Mouse (Mus musculus) myocyte (in vitro differentiated cells): Measurements from ENCODE around the gene Senp7. TPM values are rescaled to one million over a fixed set of nuclear protein-coding genes. Genes with fewer than 3 reads are reported as not detected.
"Not testable (repeated sequence)": the region's sequence is repeated elsewhere in the genome, so short reads cannot be mapped to it uniquely, and the experiment has no call there.

Source experiments
- H3K27me3 ChIP-seq: one replicate; pipeline ENCODE4 v1.6.1; 2011; ENCODE audit not compliant: control insufficient read depth, insufficient read depth, insufficient read length
- H3K36me3 ChIP-seq: one replicate; pipeline ENCODE4 v1.6.1; 2011; ENCODE audit not compliant: control insufficient read depth, insufficient read depth
- H3K4me2 ChIP-seq: one replicate; pipeline ENCODE4 v1.6.1; 2011; ENCODE audit warnings: low read depth, control low read depth
- H3K4me3 ChIP-seq: one replicate; pipeline ENCODE4 v1.5.1; 2011; ENCODE audit warnings: mild to moderate bottlenecking, control low read depth, moderate library complexity
- H3K79me2 ChIP-seq: one replicate; pipeline ENCODE4 v1.6.1; 2011; ENCODE audit not compliant: control insufficient read depth, insufficient read depth
- H3ac ChIP-seq: one replicate; pipeline ENCODE4 v1.6.1; 2011; ENCODE audit not compliant: control insufficient read depth, insufficient read length
- CEBPB ChIP-seq: IDR thresholded peaks from 2 replicates; pipeline ENCODE4 v1.6.1; 2011; ENCODE audit warnings: mild to moderate bottlenecking, moderate library complexity; ENCODE audit not compliant: poor library complexity, insufficient read depth, severe bottlenecking
- E2F4 ChIP-seq: IDR thresholded peaks from one replicate; pipeline ENCODE4 v1.6.1; 2011; ENCODE audit warnings: mild to moderate bottlenecking, control low read depth, moderate library complexity; ENCODE audit not compliant: insufficient read depth
- MAX ChIP-seq: IDR thresholded peaks from one replicate; pipeline ENCODE4 v1.6.1; 2011; ENCODE audit warnings: low read depth, mild to moderate bottlenecking, control low read depth
- MYOD1 ChIP-seq, 3 experiments: IDR thresholded peaks; one replicate each; pipeline ENCODE4 v1.6.1; 2011; ENCODE audit warnings: control low read depth in 2 of 3, low read depth in 2 of 3, mild to moderate bottlenecking in 2 of 3, moderate library complexity in 1 of 3; ENCODE audit not compliant: insufficient read length in 2 of 3, control insufficient read depth in 1 of 3
- MYOG ChIP-seq, 3 experiments: IDR thresholded peaks; one replicate each; pipeline ENCODE4 v1.6.1; 2011; ENCODE audit warnings: control low read depth in 2 of 3, low read depth in 2 of 3, mild to moderate bottlenecking in 2 of 3; ENCODE audit not compliant: insufficient read length in 2 of 3, control insufficient read depth in 1 of 3, insufficient read depth in 1 of 3
- POLR2A ChIP-seq: IDR thresholded peaks from one replicate; pipeline ENCODE4 v1.6.1; 2011; ENCODE audit warnings: low read depth, mild to moderate bottlenecking, control low read depth, moderate library complexity; ENCODE audit not compliant: insufficient read length
- POLR2AphosphoS2 ChIP-seq: IDR thresholded peaks from one replicate; pipeline ENCODE4 v1.6.1; 2011; ENCODE audit warnings: low read depth, control low read depth; ENCODE audit not compliant: insufficient read length
- REST ChIP-seq: IDR thresholded peaks from one replicate; pipeline ENCODE4 v1.6.1; 2011; ENCODE audit warnings: mild to moderate bottlenecking, control low read depth, moderate library complexity; ENCODE audit not compliant: insufficient read depth, insufficient read length
- SRF ChIP-seq: IDR thresholded peaks from one replicate; pipeline ENCODE4 v1.6.1; 2011; ENCODE audit warnings: low read depth; ENCODE audit not compliant: control insufficient read depth, insufficient read length
- TCF12 ChIP-seq: IDR thresholded peaks from one replicate; pipeline ENCODE4 v1.6.1; 2011; ENCODE audit warnings: mild to moderate bottlenecking, control low read depth; ENCODE audit not compliant: poor library complexity, insufficient read depth, severe bottlenecking
- TCF3 ChIP-seq: IDR thresholded peaks from one replicate; pipeline ENCODE4 v1.6.1; 2011; ENCODE audit warnings: low read depth, control low read depth; ENCODE audit not compliant: insufficient read length
- USF1 ChIP-seq: IDR thresholded peaks from one replicate; pipeline ENCODE4 v1.6.1; 2011; ENCODE audit warnings: low read depth, mild to moderate bottlenecking, control low read depth, moderate library complexity
- polyA plus RNA-seq: library from polyadenylated mRNA; unstranded; fragments of >200 nt; fragmentation: generic; extraction: Trizol; gene quantifications from one replicate; pipeline ENCODE4 v1.2.1, GENCODE M21; 2012; ENCODE audit warnings: missing spikeins

Senp7 gene
- polyA plus RNA-seq, 1 experiment = 4.0 TPM

GRCm38 (mm10) chr16:56131666-56132065 lies 83.5 kb downstream of the Senp7 start:
- Histone ChIP-seq H3K4me2 (no peak overlapping the region), H3K36me3 (no peaks in the 10 kb centered on the region), H3K27me3 (no peaks in the 10 kb centered on the region), H3K79me2 (no peaks in the 10 kb centered on the region), H3K4me3 (no peak overlapping the region), H3ac (no peak overlapping the region)
- TF ChIP-seq MYOG (IDR thresholded peaks at IDR 0.05; ENCODE audit: control insufficient read depth in 1 of 3, insufficient read depth in 1 of 3, insufficient read length in 2 of 3, low read depth in 2 of 3) (no peak), POLR2A (no peak), MAX (no peak), REST (no peak), TCF3 (no peak), CEBPB (no peak), E2F4 (no peak), SRF (no peak)

- no peaks in the 10 kb centered on the region for H3K27me3 ChIP-seq
- H3K4me2 ChIP-seq = no peak overlapping the region
- H3ac ChIP-seq = no peak overlapping the region
- H3K79me2 ChIP-seq = no peaks in the 10 kb centered on the region
- no peak for TF ChIP-seq TCF12
- TF ChIP-seq USF1 = no peak
- TF ChIP-seq MYOG (IDR thresholded peaks at IDR 0.05; ENCODE audit: control insufficient read depth in 1 of 3, insufficient read depth in 1 of 3, insufficient read length in 2 of 3, low read depth in 2 of 3) = no peak
- TF ChIP-seq SRF = no peak
- TF ChIP-seq MYOD1 (IDR thresholded peaks at IDR 0.05; ENCODE audit: control insufficient read depth in 1 of 3, insufficient read length in 2 of 3, low read depth in 2 of 3) = no peak
- no peak for TF ChIP-seq CEBPB
- no peak for TF ChIP-seq MAX
- no peak for TF ChIP-seq POLR2A
- TF ChIP-seq POLR2AphosphoS2 = no peak
- TF ChIP-seq E2F4 = no peak
- TF ChIP-seq REST = no peak
- no peak for TF ChIP-seq TCF3
- no peak overlapping the region for H3K4me3 ChIP-seq
- no peaks in the 10 kb centered on the region for H3K36me3 ChIP-seq
Observed at GRCm38 (mm10) chr16:56134149-56134548, 86.0 kb downstream of the Senp7 start.

GRCm38 (mm10) chr16:56137672-56138071 lies 89.5 kb downstream of the Senp7 start:
- not testable (repeated sequence) for H3K36me3 ChIP-seq, H3K4me2 ChIP-seq, H3K79me2 ChIP-seq, H3K4me3 ChIP-seq, H3ac ChIP-seq, H3K27me3 ChIP-seq

- TF ChIP-seq TCF3 = no peak
- no peak for TF ChIP-seq POLR2AphosphoS2
- no peak for TF ChIP-seq CEBPB
- TF ChIP-seq TCF12 = no peak
- no peak for TF ChIP-seq MYOG (IDR thresholded peaks at IDR 0.05; ENCODE audit: control insufficient read depth in 1 of 3, insufficient read depth in 1 of 3, insufficient read length in 2 of 3, low read depth in 2 of 3)
- Histone ChIP-seq H3ac (no peak overlapping the region), H3K27me3 (no peaks in the 10 kb centered on the region), H3K4me3 (no peak overlapping the region), H3K36me3 (no peaks in the 10 kb centered on the region), H3K4me2 (no peak overlapping the region), H3K79me2 (no peaks in the 10 kb centered on the region)
Observed at GRCm38 (mm10) chr16:56139921-56140320, 91.8 kb downstream of the Senp7 start.

GRCm38 (mm10) chr16:56144876-56145555 lies 96.9 kb downstream of the Senp7 start:
- H3K4me3 ChIP-seq = no peak overlapping the region
- TF ChIP-seq CEBPB (no peak), POLR2A (no peak)
- no peaks in the 10 kb centered on the region for H3K79me2 ChIP-seq
- no peak overlapping the region for H3ac ChIP-seq
- H3K36me3 ChIP-seq = no peaks in the 10 kb centered on the region
- H3K27me3 ChIP-seq = no peaks in the 10 kb centered on the region
- no peak overlapping the region for H3K4me2 ChIP-seq

GRCm38 (mm10) chr16:56147679-56148078 lies 99.5 kb downstream of the Senp7 start:
- Histone ChIP-seq H3K4me2 (no peak overlapping the region), H3K27me3 (no peaks in the 10 kb centered on the region), H3K4me3 (no peak overlapping the region), H3K79me2 (no peaks in the 10 kb centered on the region), H3ac (no peak overlapping the region), H3K36me3 (no peaks in the 10 kb centered on the region)
- TF ChIP-seq TCF12 (no peak), SRF (no peak), POLR2A (no peak), CEBPB (no peak), USF1 (no peak), REST (no peak), TCF3 (no peak), MYOD1 (IDR thresholded peaks at IDR 0.05; ENCODE audit: control insufficient read depth in 1 of 3, insufficient read length in 2 of 3, low read depth in 2 of 3) (no peak), MYOG (IDR thresholded peaks at IDR 0.05; ENCODE audit: control insufficient read depth in 1 of 3, insufficient read depth in 1 of 3, insufficient read length in 2 of 3, low read depth in 2 of 3) (no peak), E2F4 (no peak), MAX (no peak), POLR2AphosphoS2 (no peak)
